Mouse (Mus musculus): ENCODE results near the gene 4932414N04Rik. TPM values are rescaled to one million over a fixed set of nuclear protein-coding genes. Genes with fewer than 3 reads are reported as not detected.
"Not testable (repeated sequence)": the region's sequence is repeated elsewhere in the genome, so short reads cannot be mapped to it uniquely, and the experiment has no call there.

Gene 4932414N04Rik
- not detected in 2 replicates for polyA plus RNA-seq (2014; fragmentation: Nextera tagmentation; extraction: Ambion mirVana)

DNA sequence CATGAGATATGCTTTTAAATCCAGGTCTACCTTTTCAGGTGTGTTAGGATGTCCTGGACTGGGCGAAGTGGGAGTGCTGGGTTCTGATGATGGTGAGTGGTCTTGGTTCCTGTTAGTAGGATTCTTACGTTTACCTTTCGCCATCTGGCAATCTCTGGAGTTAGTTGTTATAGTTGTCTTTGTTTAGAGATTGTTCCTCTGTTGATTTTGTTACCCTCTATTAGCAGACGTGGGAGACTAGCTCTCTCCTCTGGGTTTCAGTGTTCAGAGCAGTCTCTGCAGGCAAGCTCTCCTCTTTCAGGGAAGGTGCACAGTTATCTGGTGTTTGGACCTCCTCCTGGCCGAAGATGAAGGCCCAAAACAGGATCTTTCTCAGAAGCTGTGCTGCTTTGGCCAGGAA is at the start of gene 4932414N04Rik:
Gene 4932414N04Rik (plus strand): TSS at position 301 of the 400 bp plus-strand sequence.
- ATAC-seq (ENCODE audit: low FRiP score); H3K9ac ChIP-seq (ENCODE audit: low read depth, low read length); H3K4me1 ChIP-seq (replicated peaks; ENCODE audit: control insufficient read depth, insufficient read depth, low read length); H3K27ac ChIP-seq (ENCODE audit: low read depth, low read length); H3K36me3 ChIP-seq (ENCODE audit: control insufficient read depth, insufficient read depth, low read length); DNase-seq (ENCODE audit: low spot score); H3K9me3 ChIP-seq (ENCODE audit: control insufficient read depth, low read length); H3K27me3 ChIP-seq (ENCODE audit: control insufficient read depth, insufficient read depth, low read length); H3K4me2 ChIP-seq (replicated peaks; ENCODE audit: low read depth, low read length); H3K4me3 ChIP-seq (ENCODE audit: low read depth, low read length): not testable (repeated sequence)
- WGBS: 70% methylated on average over 2 of the region's 5 CpGs

DNA sequence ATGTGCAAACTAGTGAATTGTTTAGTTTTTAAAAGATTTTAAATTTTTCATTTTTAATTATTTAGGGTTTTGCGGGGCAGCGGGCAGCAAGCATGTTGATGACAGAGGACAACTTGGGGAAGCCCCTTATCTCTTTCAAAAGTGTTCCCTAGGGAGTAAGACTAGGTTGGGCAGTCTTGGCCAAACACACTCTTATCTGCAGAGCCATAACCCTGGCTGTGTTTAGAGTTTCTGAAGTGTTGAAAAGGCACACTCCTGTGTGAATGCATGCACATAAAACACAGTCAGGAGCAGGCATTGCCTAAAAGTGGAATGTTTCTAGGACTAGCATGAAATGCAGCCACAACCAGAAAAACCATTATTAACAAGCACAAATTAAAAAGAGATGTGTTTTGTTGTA is 75.9 kb downstream of the 4932414N04Rik start:
- H3K9ac ChIP-seq (ENCODE audit: low read depth, low read length): no peak overlapping the region
- no peak overlapping the region for H3K4me3 ChIP-seq (ENCODE audit: low read depth, low read length)
- no peak for DNase-seq (ENCODE audit: low spot score)
- WGBS: 77% methylated on average over 2 of the region's 2 CpGs
- H3K27ac ChIP-seq (ENCODE audit: low read depth, low read length): no peak overlapping the region
- H3K4me2 ChIP-seq (replicated peaks; ENCODE audit: low read depth, low read length): no peak overlapping the region
- no peaks in the 10 kb centered on the region for H3K36me3 ChIP-seq (ENCODE audit: control insufficient read depth, insufficient read depth, low read length)
- no peaks in the 10 kb centered on the region for H3K9me3 ChIP-seq (ENCODE audit: control insufficient read depth, low read length)
- no peaks in the 10 kb centered on the region for H3K4me1 ChIP-seq (replicated peaks; ENCODE audit: control insufficient read depth, insufficient read depth, low read length)
- ATAC-seq (ENCODE audit: low FRiP score): no peak
- H3K27me3 ChIP-seq (ENCODE audit: control insufficient read depth, insufficient read depth, low read length): no peaks in the 10 kb centered on the region

DNA sequence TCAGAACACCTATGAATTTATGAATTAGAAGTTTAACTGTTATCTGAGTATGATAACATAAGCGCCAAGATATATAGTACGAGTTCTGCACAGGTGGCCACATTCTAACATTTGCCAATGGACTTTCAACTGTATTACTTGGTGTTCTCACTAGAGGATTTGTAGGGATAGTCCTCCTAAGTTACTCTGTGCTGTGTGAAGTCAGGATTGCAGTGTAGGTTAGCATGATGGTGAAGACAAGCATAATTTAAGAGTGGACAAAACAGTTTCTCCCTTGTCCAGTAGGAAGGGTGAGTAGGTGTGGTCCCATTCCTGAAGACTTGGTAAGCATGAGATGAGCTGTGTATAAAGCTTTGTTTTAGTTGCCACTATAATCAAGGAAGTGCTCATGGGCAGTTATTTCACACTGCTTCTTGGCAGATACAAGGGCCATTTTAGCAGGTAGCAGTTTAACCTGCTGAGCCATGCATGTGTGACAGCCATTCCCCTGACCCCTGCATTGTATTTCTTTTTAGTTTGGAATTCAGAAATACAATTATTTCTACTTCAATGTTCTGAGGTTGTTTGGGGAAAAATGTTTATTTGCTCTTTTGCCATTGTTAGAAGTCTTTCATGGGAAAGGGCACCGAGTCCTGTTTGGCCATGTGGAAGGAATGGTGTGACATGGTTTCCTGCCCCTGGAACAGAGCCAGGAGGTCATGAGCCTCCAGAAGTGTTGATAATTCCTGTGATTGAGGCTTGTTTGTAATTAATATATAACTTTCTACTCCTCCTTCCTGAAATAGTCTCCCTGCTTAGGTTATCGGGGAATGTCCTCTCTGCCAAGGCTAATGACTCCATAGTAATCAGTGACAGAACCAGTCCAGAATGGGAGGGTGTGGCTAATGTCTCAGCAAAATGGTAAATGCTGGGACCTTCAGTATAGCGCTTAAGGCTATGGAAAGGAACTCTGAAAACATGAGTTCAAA is 83.8 kb downstream of the 4932414N04Rik start:
- Histone ChIP-seq H3K4me1 (replicated peaks; ENCODE audit: control insufficient read depth, insufficient read depth, low read length) (no peaks in the 10 kb centered on the region), H3K27me3 (ENCODE audit: control insufficient read depth, insufficient read depth, low read length) (no peaks in the 10 kb centered on the region), H3K27ac (ENCODE audit: low read depth, low read length) (no peak overlapping the region), H3K36me3 (ENCODE audit: control insufficient read depth, insufficient read depth, low read length) (no peaks in the 10 kb centered on the region), H3K4me2 (replicated peaks; ENCODE audit: low read depth, low read length) (no peak overlapping the region), H3K9me3 (ENCODE audit: control insufficient read depth, low read length) (no peaks in the 10 kb centered on the region), H3K9ac (ENCODE audit: low read depth, low read length) (no peak overlapping the region), H3K4me3 (ENCODE audit: low read depth, low read length) (no peak overlapping the region)
- DNase-seq (ENCODE audit: low spot score) (no peak), ATAC-seq (ENCODE audit: low FRiP score) (no peak)
- 88% methylated on average over 5 of the region's 5 CpGs for WGBS

DNA sequence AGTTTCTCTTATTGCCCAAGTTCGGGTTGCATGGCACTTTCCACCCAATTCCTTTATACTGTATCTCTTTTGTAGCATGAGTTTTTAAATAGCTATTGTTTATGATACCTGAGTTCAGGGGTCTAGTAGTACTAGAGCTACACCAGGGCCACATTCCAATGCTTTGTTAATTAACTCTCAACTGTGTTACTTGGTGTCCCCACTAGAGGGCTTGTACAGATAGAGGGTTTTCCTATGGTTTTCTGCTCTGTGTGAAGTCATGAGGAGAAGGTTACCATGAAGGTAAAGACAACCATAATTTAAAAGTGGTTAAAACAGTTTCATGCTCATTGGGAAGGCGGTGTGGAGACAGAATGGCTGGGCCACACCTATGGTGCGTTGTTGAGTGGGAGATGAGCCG is 88.3 kb downstream of the 4932414N04Rik start:
- no peaks in the 10 kb centered on the region for H3K9me3 ChIP-seq (ENCODE audit: control insufficient read depth, low read length)
- no peaks in the 10 kb centered on the region for H3K27me3 ChIP-seq (ENCODE audit: control insufficient read depth, insufficient read depth, low read length)
- no peaks in the 10 kb centered on the region for H3K4me1 ChIP-seq (replicated peaks; ENCODE audit: control insufficient read depth, insufficient read depth, low read length)
- H3K27ac ChIP-seq (ENCODE audit: low read depth, low read length): no peak overlapping the region
- H3K9ac ChIP-seq (ENCODE audit: low read depth, low read length): no peak overlapping the region
- DNase-seq (ENCODE audit: low spot score): peak; percentile 36
- H3K36me3 ChIP-seq (ENCODE audit: control insufficient read depth, insufficient read depth, low read length): no peaks in the 10 kb centered on the region
- no peak overlapping the region for H3K4me2 ChIP-seq (replicated peaks; ENCODE audit: low read depth, low read length)
- no peak for ATAC-seq (ENCODE audit: low FRiP score)
- 80% methylated on average over 4 of the region's 4 CpGs for WGBS
- no peak overlapping the region for H3K4me3 ChIP-seq (ENCODE audit: low read depth, low read length)

DNA sequence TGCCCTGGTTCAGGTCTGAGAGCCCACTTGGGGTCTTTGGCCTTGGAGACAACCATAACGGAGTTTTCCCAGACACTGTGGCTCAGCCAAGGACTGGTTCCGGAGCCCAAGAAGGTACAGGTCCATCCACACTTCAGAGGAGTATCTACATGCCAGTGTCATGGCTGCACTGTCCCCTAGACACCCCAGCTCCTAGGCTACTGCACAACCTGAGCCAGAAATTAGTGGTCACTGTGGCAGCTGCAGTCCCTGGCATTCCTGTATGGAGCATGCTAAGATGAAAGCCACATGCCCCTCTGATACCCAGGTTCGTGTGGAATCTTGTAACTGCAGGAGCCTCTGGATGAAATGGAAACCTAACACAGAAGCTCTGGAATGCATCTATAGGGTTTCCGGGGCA is 99.9 kb downstream of the 4932414N04Rik start:
- Histone ChIP-seq H3K27ac (ENCODE audit: low read depth, low read length) (no peak overlapping the region), H3K4me2 (replicated peaks; ENCODE audit: low read depth, low read length) (no peak overlapping the region), H3K27me3 (ENCODE audit: control insufficient read depth, insufficient read depth, low read length) (no peaks in the 10 kb centered on the region), H3K36me3 (ENCODE audit: control insufficient read depth, insufficient read depth, low read length) (no peaks in the 10 kb centered on the region), H3K4me1 (replicated peaks; ENCODE audit: control insufficient read depth, insufficient read depth, low read length) (no peaks in the 10 kb centered on the region), H3K9ac (ENCODE audit: low read depth, low read length) (no peak overlapping the region), H3K9me3 (ENCODE audit: control insufficient read depth, low read length) (no peaks in the 10 kb centered on the region), H3K4me3 (ENCODE audit: low read depth, low read length) (no peak overlapping the region)
- WGBS: 77% methylated on average over 4 of the region's 4 CpGs
- no peak for ATAC-seq (ENCODE audit: low FRiP score)
- no peak for DNase-seq (ENCODE audit: low spot score)

DNA sequence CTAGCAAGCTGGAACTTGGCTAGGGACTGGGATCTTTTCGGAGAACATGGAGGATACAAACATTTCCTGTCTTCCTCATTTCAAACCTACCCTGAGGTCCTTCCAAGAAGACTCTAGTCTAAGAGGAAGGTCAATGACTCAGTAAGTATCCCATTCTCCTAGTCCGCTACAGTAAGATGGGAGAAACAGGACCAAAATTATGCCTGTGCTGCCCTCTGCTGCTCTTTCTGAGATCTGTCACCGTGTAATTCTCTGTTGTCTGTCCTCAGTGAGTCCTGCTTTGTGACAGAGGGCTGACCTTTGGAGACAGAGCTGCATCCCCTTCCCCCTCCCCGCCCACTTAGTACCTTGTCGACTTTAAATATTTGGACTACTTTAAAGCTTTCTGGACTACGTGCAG is 100.5 kb downstream of the 4932414N04Rik start:
- Histone ChIP-seq H3K27me3 (ENCODE audit: control insufficient read depth, insufficient read depth, low read length) (no peaks in the 10 kb centered on the region), H3K4me1 (replicated peaks; ENCODE audit: control insufficient read depth, insufficient read depth, low read length) (no peaks in the 10 kb centered on the region), H3K9ac (ENCODE audit: low read depth, low read length) (no peak overlapping the region), H3K4me2 (replicated peaks; ENCODE audit: low read depth, low read length) (no peak overlapping the region), H3K36me3 (ENCODE audit: control insufficient read depth, insufficient read depth, low read length) (no peaks in the 10 kb centered on the region), H3K27ac (ENCODE audit: low read depth, low read length) (no peak overlapping the region), H3K4me3 (ENCODE audit: low read depth, low read length) (no peak overlapping the region), H3K9me3 (ENCODE audit: control insufficient read depth, low read length) (no peaks in the 10 kb centered on the region)
- peak; percentile 65 for DNase-seq (ENCODE audit: low spot score)
- peak; percentile 79 for ATAC-seq (ENCODE audit: low FRiP score)
- WGBS: 20% methylated on average over 6 of the region's 6 CpGs

DNA sequence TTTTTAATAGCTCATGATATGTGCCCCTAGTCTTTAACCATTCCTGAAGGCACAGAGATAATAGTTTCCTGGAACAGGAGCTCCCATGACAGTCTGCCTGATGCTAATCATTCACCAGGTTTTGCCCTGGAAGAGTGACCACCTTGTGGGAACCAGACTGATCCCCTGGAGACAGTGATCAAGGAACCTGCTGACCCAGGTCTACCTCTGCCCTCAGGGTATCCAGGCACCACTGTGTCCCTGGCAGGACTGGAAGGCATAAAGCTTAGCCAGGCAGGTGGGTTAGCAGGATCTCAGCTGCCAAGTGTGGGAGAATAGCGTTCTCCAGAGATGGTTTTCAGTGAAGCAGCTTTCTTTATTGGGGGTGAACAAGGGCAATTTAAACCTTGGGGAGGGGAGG is 109.1 kb downstream of the 4932414N04Rik start:
- H3K4me1 ChIP-seq (replicated peaks; ENCODE audit: control insufficient read depth, insufficient read depth, low read length): no peaks in the 10 kb centered on the region
- no peaks in the 10 kb centered on the region for H3K9me3 ChIP-seq (ENCODE audit: control insufficient read depth, low read length)
- H3K27me3 ChIP-seq (ENCODE audit: control insufficient read depth, insufficient read depth, low read length): no peaks in the 10 kb centered on the region
- no peaks in the 10 kb centered on the region for H3K36me3 ChIP-seq (ENCODE audit: control insufficient read depth, insufficient read depth, low read length)
- WGBS: 85% methylated on average over 1 of the region's 1 CpGs
- H3K4me3 ChIP-seq (ENCODE audit: low read depth, low read length): no peak overlapping the region
- ATAC-seq (ENCODE audit: low FRiP score): no peak
- no peak for DNase-seq (ENCODE audit: low spot score)
- H3K27ac ChIP-seq (ENCODE audit: low read depth, low read length): no peak overlapping the region
- no peak overlapping the region for H3K4me2 ChIP-seq (replicated peaks; ENCODE audit: low read depth, low read length)
- H3K9ac ChIP-seq (ENCODE audit: low read depth, low read length): no peak overlapping the region

DNA sequence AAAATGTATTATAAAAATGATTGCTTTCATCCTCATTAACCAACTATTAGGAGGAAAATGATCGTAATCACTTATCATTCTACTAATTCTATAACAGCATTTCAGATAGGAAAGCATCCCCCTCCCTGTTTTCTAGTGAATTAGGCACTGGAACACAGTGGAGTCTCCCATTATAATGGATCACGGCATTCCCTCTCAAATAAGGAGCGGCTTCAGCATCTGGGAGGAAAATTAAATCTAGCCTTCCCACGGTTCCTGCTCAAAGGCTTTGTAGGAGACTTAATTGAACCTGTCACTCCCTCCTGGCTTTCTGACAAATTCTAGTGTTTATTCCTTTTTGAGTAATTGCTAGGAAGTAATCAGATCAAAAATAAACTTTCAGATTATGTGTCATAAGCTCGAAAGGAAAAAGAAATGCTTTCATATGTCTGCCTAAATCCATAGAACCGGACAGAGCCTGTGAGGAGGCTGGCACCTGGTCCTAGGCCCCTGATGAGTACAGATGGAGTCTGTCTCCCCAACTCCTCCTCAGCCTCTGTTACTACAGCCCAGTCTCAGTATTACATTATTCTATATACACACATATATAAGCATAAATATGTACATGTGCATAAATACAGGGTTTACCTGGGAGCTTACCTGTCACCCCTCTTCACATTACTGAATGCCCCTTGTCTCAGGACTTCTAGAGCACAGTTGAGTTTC is 111.1 kb downstream of the 4932414N04Rik start:
- H3K36me3 ChIP-seq (ENCODE audit: control insufficient read depth, insufficient read depth, low read length): no peaks in the 10 kb centered on the region
- H3K4me2 ChIP-seq (replicated peaks; ENCODE audit: low read depth, low read length): no peak overlapping the region
- WGBS: 69% methylated on average over 6 of the region's 6 CpGs
- no peaks in the 10 kb centered on the region for H3K4me1 ChIP-seq (replicated peaks; ENCODE audit: control insufficient read depth, insufficient read depth, low read length)
- H3K9ac ChIP-seq (ENCODE audit: low read depth, low read length): no peak overlapping the region
- H3K27me3 ChIP-seq (ENCODE audit: control insufficient read depth, insufficient read depth, low read length): no peaks in the 10 kb centered on the region
- H3K9me3 ChIP-seq (ENCODE audit: control insufficient read depth, low read length): no peaks in the 10 kb centered on the region
- H3K4me3 ChIP-seq (ENCODE audit: low read depth, low read length): no peak overlapping the region
- no peak for ATAC-seq (ENCODE audit: low FRiP score)
- no peak overlapping the region for H3K27ac ChIP-seq (ENCODE audit: low read depth, low read length)
- DNase-seq (ENCODE audit: low spot score): no peak
